Comparison of ENCODE assay signal across 23 mouse cellular contexts in the genomic region with DNA sequence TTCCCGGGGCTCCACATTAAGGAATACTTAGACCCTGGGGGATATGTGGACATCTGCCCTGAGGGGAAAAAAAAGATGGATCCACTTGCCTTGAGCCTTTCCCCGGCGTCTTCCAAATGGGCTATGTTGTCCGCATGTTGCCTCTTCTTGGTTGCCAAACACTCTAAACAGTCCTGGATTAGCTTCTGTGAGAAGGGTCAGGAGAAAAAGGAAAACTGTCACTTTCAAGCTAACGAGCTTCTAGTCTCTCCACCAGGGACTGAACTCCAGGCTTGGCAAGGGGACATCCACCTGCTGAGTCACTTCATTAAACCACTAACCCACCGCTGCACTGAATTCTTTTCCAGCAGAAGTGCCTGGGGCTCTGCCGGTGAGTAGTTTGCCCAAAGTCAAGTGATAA. TPM values are rescaled to one million over a fixed set of nuclear protein-coding genes. Genes with fewer than 3 reads are reported as not detected.
DNase-seq lines count a peak whose midpoint lies in the region; TF ChIP-seq lines count a peak whose summit lies in the region.
"Had no signal": no experiment of that assay in that cellular context is flagged by ENCODE, and none has a peak within 500 bp of the region (broad histone marks: within the 10 kb centered on the region; RNA-seq: fewer than 3 reads in every experiment).

No protein-coding gene starts in this region.

- no peak for TF ChIP-seq CTCF in testis, adult 2 months (IDR thresholded peaks at IDR 0.05; ENCODE audit: control insufficient read depth, insufficient read depth, insufficient replicate concordance, low read depth, low read length)

- H3K36me3 ChIP-seq in testis, adult 2 months (ENCODE audit: control insufficient read depth, insufficient read depth, low read length) = peaks cover 2% of the 10 kb centered on the region; the same call in 1 of the 2 replicates
- H3K36me3 ChIP-seq: embryonic facial prominence, embryonic 10.5 days; embryonic facial prominence, embryonic 13.5 days; forebrain, embryonic 12.5 days; forebrain, embryonic 15.5 days; heart, embryonic 10.5 days; heart, embryonic 13.5 days; hindbrain, embryonic 12.5 days; hindbrain, embryonic 15.5 days had no signal

- no peaks in the 10 kb centered on the region for H3K27me3 ChIP-seq in testis, adult 2 months (ENCODE audit: control insufficient read depth, insufficient read depth, low read length)

- peak overlapping the region; percentile 24 for H3K4me3 ChIP-seq in testis, adult 2 months (ENCODE audit: control insufficient read depth, low read depth, low read length)
- H3K4me3 ChIP-seq: embryonic facial prominence, embryonic 10.5 days; embryonic facial prominence, embryonic 13.5 days; erythroblast, embryonic 14.5 days; forebrain, embryonic 12.5 days; forebrain, embryonic 15.5 days; heart, adult 2 months; heart, embryonic 10.5 days; heart, embryonic 13.5 days; hindbrain, embryonic 12.5 days; hindbrain, embryonic 15.5 days had no signal

- TF ChIP-seq POLR2A in testis, adult 2 months (IDR thresholded peaks at IDR 0.05; ENCODE audit: control insufficient read depth, low read depth, low read length) = no peak

- no peak for DNase-seq in testis, postnatal 10 days (ENCODE audit: low spot score)
- peak; percentile 35 for DNase-seq in 416B (ENCODE audit: low read depth)
- peak; percentile 51 for DNase-seq in Muller cell, postnatal 12 days (ENCODE audit: inconsistent ontology term)
- DNase-seq in adrenal gland, postnatal 14 days = no peak
- DNase-seq in kidney, postnatal 36 days = no peak
- DNase-seq: adrenal gland, postnatal 10 days; cerebellum, adult 11 months; cerebellum, adult 8-10 months; cerebellum, postnatal 10 days; cerebellum, postnatal 36 days; embryo, embryonic 11 days; gastrocnemius, postnatal 25 days; heart, adult 2 months had no signal

- no peak overlapping the region for H3K27ac ChIP-seq in testis, adult 2 months (ENCODE audit: control insufficient read depth, insufficient read depth, low read depth, low read length)
- H3K27ac ChIP-seq: embryonic facial prominence, embryonic 10.5 days; embryonic facial prominence, embryonic 13.5 days; forebrain, embryonic 12.5 days; forebrain, embryonic 15.5 days; heart, adult 2 months; heart, embryonic 10.5 days; heart, embryonic 13.5 days; hindbrain, embryonic 12.5 days; hindbrain, embryonic 15.5 days had no signal

- H3K4me1 ChIP-seq in testis, adult 2 months (ENCODE audit: control insufficient read depth, insufficient read depth, low read length) = peaks cover 24% of the 10 kb centered on the region

RNA-seq across cellular contexts. Expression of a gene that starts 3.0 kb away (rescaled TPM):
- polyA plus RNA-seq in testis, adult 2 months (2012; rRNA removed) = 6.4 and 6.6 TPM in 2 replicates
- 7.7 and 8.0 TPM in 2 replicates for total RNA-seq in adrenal gland, postnatal 14 days (2021)

RNA-seq across cellular contexts. Expression of a gene that starts 43.9 kb away (rescaled TPM):
- polyA plus RNA-seq in testis, adult 2 months (2012; rRNA removed) = 9.5 and 10.7 TPM in 2 replicates
- 31.5 and 43.4 TPM in 2 replicates for total RNA-seq in adrenal gland, postnatal 14 days (2021)

Comparison
In these comparisons a context has a peak if more than half of its experiments do, and no peak if none do; other contexts are left out.
1. DNase-seq: peak in 416B (single experiment) and Muller cell, postnatal 12 days (single experiment); none in testis, postnatal 10 days (single experiment), adrenal gland, postnatal 14 days (single experiment) and kidney, postnatal 36 days (0 of 2).